Mouse (Mus musculus) embryo, embryonic 11.5 days (tissue): Measurements from ENCODE around the gene Stx4a.
A peak's percentile ranks its signal among the peaks of the same experiment; 100 is the strongest.
"Not testable (repeated sequence)": the region's sequence is repeated elsewhere in the genome, so short reads cannot be mapped to it uniquely, and the experiment has no call there.

Experiments used
- DNase-seq: peaks from one replicate; pipeline ENCODE4 v3.0.0-alpha.2; 2012; ENCODE audit warnings: low read depth, low spot score

Stx4a gene

DNA sequence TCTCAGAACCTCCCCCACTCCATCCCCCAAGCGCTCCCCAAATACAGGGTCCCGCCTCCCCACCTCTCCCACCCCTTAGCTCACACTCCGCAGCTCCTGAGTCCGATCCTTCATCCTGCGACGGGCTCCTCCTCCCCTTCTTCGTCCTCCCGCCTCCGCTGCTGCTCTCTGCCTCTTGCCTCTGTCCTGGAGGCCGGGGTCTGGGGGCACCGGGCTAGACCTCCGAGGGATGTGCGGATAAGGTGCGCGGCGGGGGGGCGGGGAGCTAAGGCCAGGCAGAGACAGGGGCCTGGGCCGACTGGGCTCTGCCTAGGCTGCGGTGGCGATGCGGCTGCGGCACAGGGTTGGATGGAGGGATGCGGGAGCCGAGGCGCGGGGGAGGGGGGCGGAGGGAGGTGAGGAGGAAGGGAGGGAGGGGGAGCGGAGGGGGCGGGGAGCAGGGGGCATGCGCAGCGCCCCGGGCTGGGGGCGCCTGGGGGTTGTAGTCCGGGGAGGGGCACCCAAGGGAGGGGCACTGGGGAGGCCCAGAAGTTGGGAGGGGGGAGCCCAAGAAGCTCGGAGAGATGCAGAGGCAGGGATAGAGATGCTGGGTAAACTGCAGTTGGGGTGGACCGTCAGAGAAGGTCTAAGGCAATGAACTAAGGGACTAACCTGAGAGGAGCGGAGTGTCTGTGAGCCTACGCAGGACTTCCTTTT is at the start of gene Stx4a, which contains the start of gene Stx1b:
TSS of gene Stx4a (plus strand) at position 119 of the 696 bp plus-strand sequence.
TSS of gene Stx1b (minus strand) at position 374 of the 696 bp plus-strand sequence.
- peak; percentile 40 for DNase-seq

DNA sequence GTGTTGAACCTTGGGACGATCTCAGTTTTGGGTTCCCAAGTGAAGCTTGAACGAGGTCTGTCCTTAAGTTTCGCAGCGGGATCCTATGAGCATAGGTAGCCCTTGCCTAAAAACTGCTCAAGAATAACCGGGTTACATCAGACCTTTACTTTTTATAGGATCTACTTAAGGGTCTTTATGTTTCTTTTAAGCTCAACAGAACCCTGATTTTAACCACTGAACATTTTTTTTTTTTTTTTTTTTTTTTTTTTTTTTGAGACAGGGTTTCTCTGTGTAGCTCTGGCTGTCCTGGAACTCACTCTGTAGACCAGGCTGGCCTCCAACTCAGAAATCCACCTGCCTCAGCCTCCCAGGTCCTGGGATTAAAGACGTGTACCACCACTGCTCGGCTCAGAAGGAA is 48.3 kb upstream of the Stx4a start:
- not testable (repeated sequence) for DNase-seq

GRCm38 (mm10) chr7:127776426-127776825 is 47.7 kb upstream of the Stx4a start, which contains the start of gene Setd1a:
Setd1a (plus strand) TSS chr7:127776670.
- DNase-seq: peak; percentile 74

DNA sequence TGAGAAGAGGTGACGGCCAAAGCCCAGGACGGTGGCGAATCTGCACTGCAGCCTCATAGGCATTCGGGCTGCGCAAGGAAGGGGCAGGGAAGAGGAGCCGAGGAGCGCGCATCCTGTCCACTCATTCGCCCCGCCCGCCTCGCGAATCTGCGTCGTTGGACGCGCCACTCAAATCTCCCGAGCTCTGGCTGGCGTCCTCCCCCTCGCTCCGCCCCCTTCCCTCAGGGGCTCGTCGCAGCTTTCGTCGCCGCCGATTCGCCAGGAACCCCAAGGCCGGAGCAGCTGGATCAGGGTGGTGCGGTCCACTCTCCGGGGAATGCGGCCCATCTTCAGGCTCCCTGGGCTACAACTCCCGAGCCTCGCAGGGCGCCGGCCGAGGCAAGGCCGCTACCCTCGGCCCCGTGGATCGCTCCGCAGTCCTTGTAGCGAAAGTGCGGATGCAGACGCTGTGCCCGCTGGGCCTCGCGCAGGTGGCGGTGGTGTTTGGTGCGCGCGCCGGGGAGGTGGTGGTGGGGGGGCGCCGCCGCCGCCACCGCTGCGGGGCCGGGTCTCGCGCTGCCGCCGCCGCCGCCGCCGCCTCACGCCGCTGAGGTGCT is 47.1 kb upstream of the Stx4a start:
- DNase-seq: peak; percentile 95

DNA sequence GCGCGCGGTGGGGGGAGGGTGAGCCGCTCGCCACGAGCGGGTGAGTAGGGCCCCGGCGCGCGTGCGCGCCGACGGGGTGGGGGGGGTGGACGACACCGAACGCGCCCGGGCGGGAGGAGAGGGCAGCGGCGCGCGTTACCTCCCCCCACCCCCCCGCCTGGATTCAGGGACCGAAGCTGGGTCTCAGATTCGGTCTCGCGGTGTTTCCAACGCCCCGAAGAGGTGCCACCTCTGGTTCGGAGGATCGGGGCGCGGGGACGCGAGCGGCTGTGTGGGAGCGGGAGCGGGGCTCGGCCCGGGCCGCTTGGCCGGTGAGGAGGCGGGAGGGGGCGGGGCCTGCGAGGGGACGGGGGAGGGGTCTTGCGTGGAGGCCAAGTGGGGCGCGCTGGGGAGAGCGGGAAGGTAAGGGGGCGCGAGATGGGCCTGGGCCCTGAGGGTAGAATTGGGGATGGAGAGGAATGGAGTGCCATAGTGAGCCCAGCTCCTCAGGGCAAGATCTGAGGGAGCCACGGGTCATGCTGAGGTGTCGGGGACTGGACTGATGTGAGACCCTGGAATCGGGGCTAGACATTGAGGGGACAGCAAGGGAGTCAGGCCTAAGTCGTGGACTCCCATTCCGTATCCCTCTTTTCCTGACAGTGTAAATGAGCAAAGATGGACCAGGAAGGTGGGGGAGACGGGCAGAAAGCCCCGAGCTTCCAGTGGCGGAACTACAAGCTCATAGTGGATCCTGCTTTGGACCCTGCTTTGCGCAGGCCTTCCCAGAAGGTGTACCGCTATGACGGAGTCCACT is 46.4 kb upstream of the Stx4a start:
- peak; percentile 38 for DNase-seq

- DNase-seq: no peak
Observed at GRCm38 (mm10) chr7:127778350-127778749, 45.7 kb upstream of the Stx4a start.

GRCm38 (mm10) chr7:127785308-127785707 is 38.8 kb upstream of the Stx4a start, which contains the start of gene Gm49388:
Gm49388 (plus strand) TSS chr7:127785608.
- no peak for DNase-seq

DNA sequence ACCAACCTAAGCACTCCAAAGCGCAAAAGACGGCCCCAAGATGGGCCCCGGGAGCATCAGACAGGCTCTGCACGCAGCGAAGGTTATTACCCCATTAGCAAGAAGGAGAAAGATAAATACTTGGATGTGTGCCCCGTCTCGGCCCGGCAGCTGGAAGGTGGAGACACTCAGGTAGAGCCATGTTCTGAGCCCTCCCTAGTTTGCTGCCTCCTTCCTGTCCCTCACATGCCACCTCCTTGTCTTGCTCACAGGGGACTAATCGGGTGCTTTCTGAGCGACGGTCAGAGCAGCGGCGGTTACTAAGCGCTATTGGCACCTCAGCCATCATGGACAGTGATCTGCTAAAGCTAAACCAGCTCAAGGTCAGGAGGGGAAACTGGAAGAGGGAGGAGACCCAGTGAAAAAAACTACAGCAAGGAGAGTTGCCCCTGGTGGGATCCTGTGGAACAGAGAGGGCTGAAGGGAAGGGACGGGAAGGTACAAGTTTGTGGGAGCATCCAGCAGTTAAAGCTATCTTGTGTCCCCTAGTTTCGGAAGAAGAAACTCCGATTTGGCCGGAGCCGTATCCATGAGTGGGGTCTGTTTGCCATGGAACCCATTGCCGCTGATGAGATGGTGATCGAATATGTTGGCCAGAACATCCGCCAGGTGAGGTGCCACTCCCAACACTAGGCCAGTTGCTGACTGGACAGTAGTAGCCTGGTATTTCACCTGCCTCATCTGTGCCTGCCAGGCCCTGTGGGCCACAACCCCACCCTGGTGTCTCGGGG is 26.8 kb upstream of the Stx4a start:
- DNase-seq: no peak

DNA sequence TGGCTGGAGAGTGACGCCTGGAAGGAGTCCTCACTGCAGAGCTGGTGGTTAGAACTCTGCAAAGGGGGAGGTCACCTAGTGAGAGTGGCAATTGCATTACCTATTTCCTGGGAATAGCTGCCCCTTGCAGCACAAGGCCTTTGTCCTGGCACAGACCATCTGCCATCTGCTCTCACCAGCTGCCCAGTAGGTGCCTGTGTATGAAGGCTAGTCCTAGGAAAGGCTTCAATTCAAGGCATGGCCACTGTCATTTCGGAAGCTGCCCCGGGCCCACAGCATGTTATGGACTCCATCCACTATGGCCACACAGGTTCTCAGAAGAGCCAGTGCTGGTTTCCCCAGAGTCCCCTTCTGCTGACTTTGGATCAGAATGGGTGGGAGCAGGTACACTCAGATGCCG is 25.5 kb upstream of the Stx4a start:
- DNase-seq: no peak

GRCm38 (mm10) chr7:127799211-127799610 is 24.9 kb upstream of the Stx4a start:
- DNase-seq: no peak

GRCm38 (mm10) chr7:127799738-127800137 is 24.4 kb upstream of the Stx4a start:
- no peak for DNase-seq

GRCm38 (mm10) chr7:127800435-127801009 is 23.6 kb upstream of the Stx4a start, which contains the start of gene Hsd3b7:
Hsd3b7 (plus strand) TSS chr7:127800604.
- peak; percentile 82 for DNase-seq

GRCm38 (mm10) chr7:127801010-127801621 is 23.0 kb upstream of the Stx4a start:
- no peak for DNase-seq

DNA sequence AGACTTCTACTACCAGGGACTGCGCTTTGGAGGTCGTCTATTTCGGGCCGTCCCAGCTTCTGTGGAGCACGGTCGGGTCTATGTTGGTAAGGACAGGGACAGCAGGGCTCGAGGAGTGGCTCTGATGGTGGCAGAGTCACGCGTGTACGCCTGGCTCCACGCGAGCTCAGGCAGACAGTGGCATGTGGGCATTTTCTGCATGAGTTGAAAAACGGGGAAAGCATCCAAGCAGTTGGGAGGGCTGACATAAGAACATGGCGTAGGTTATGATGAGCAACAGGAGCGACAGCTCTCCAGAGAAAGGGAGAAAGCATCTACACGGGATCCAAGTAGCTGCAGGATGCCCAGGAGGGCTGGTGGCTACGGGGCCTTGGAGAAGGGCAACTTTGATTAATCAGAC is 21.8 kb upstream of the Stx4a start:
- DNase-seq: no peak

- no peak for DNase-seq
Observed at GRCm38 (mm10) chr7:127808821-127809220, 15.3 kb upstream of the Stx4a start.

DNA sequence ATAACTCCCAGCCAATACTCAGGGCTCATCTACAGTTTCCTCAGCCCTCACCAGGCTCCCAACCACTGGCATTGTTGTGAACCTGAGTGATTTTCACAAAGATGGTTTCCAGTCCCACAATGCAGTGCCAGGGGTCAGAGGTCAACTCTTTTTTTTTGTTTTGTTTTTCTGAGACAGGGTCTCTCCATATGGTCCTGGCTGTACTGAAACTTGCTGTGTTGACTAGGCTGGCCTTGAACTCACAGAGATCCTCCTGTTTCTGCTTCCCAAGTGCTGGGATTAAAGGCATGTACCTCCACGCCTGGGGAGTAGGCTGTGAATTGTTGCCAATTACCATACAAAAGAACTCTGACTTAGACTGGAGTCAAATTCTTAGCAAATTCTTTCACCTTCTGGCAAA is 14.2 kb upstream of the Stx4a start:
- DNase-seq: no peak

- DNase-seq: no peak
Observed at GRCm38 (mm10) chr7:127810650-127811049, 13.4 kb upstream of the Stx4a start.

DNA sequence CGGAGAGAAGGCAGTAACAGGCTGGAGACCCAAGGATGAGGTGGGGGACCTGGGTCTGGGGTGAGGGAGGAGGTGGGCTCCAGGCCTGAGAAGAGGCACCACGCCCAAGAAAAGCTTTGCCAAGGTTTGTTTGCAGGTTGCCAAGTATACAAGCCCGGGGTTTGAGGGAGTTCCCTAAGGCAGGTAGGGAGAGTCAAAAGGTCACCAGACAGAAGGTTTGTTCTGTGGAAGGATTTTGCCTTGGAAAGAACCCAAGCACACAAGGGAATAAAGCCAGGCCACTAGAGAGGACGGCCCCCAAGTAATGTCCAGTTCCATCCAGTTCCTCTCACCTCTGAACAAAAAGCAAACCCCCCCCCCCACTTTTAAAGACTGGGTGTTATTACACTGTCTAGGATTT is 12.9 kb upstream of the Stx4a start:
- no peak for DNase-seq

DNA sequence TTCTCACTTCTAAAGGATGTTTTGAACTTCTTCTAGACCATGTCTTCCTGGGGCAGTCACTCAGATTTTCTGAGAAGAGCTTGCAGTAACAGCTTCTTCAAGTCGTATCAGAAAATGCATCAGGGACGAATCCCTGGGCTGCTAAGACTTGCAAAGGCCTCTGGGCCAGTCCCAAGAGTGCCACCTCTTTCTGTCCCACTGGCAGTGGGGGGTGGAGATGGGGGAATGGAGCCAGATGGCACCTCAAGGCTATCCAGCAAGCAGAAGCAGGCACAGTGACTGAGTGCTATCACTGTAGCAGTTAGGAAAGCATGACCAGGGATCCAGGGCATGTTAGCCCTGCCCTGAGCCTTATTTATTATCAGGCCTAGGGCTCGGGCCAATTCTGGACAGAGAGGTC is 11.8 kb upstream of the Stx4a start:
- DNase-seq: no peak

DNA sequence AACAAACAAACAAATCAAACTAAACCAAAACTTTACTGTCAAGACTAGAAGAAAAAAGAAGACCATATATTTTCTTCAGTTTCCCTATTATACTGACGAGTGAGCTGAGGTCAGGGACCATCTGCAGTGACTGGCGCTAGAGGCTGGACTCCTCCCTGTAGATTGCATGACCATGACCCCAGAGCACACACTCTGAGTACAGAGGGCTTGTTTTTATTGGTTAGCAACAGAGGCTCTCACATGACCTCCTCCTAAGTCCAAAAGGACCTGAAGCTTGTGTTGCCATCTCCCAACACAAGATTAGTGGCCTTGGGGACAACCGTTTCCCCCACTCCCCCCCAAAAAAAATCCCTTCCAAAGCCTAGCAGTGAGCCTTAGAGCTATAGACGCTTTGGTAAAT is 10.3 kb upstream of the Stx4a start:
- no peak for DNase-seq
